Mouse (Mus musculus) left cerebral cortex, postnatal 10 days (tissue): ENCODE measurements around the gene Ehmt1. TPM values are rescaled to one million over a fixed set of nuclear protein-coding genes. Genes with fewer than 3 reads are reported as not detected.

Source experiments
- DNase-seq, 2 experiments: peaks; one replicate each; pipeline ENCODE4 v3.0.0; 2021 to 2022; ENCODE audit warnings: low spot score in 2 of 2, mixed read lengths in 1 of 2; ENCODE audit errors: extremely low spot score in 1 of 2
- intact Hi-C: fragments of 180-260 bp; cut with DNase I; formaldehyde crosslinking; loops from one replicate; pipeline ENCODE4 v1.15.1; 2025
- microRNA-seq: library from miRNA; unstranded; fragments of <30 nt; microRNA quantifications from one replicate; pipeline ENCODE4 v1.2.0, GENCODE M21; 2022
- total RNA-seq, 2 experiments: library from RNA; stranded (reverse); gene quantifications; 2 replicates each; pipeline ENCODE4 v1.2.3; 2021

The Ehmt1 gene
- total RNA-seq, 2 experiments from 2014 or later, result 59.4 to 76.6 TPM

- intact Hi-C loops, result no loop called here
- no peak for DNase-seq
Measured at GRCm38 (mm10) chr2:24747878-24748277, 171.5 kb downstream of the Ehmt1 start.

Small RNAs within 50 kb of the gene (microRNA-seq; reads per million reads assigned to microRNA genes)
- gene Gm22875, result not detected

Other genes starting within 250 kb of the Ehmt1 start
- 100 to 1,000 TPM; 123 to 128 TPM for gene Cacna1b, start 156.5 kb downstream of the Ehmt1 start, total RNA-seq
- gene Arrdc1, start 15.6 kb upstream of the Ehmt1 start, total RNA-seq, result 10 to 100 TPM; 27.6 to 30.6 TPM
- 10 to 100 TPM; 43.5 to 45.5 TPM for gene Zmynd19, start 30.2 kb upstream of the Ehmt1 start, total RNA-seq
- gene Dph7, start 42.8 kb upstream of the Ehmt1 start, total RNA-seq, result 10 to 100 TPM; 35.0 to 35.1 TPM
- gene Mrpl41, start 55.5 kb upstream of the Ehmt1 start, total RNA-seq, result 10 to 100 TPM; 83.8 to 84.2 TPM
- gene Pnpla7, start 56.4 kb upstream of the Ehmt1 start, total RNA-seq, result 10 to 100 TPM in 1 of 2 experiments, 1 to 10 TPM in 1; 8.7 to 12.3 TPM
- 100 to 1,000 TPM; 566 to 585 TPM for gene Nsmf, start 134.7 kb upstream of the Ehmt1 start, total RNA-seq
- not detected for gene Entpd8, start 160.7 kb upstream of the Ehmt1 start, total RNA-seq
- not detected for gene Noxa1, start 175.5 kb upstream of the Ehmt1 start, total RNA-seq